Mouse (Mus musculus) liver, adult 2 months (tissue): ENCODE data around the gene C2cd4a. TPM values are rescaled to one million over a fixed set of nuclear protein-coding genes. Genes with fewer than 3 reads are reported as not detected.

Experiments
- DNase-seq: peaks from one replicate; pipeline ENCODE4 v3.0.0-alpha.2; 2011; ENCODE audit warnings: low read depth, low spot score; ENCODE audit errors: extremely low read depth
- H3K27ac ChIP-seq: fragments of 200-500 bp; replicated peaks from 2 replicates; pipeline ENCODE4 v1.5.1; 2012; ENCODE audit warnings: low read depth, mild to moderate bottlenecking, control low read depth, inconsistent platforms, low read length; ENCODE audit not compliant: insufficient read depth
- H3K27me3 ChIP-seq: fragments of 200-500 bp; 2 replicates; pipeline ENCODE4 v1.6.1; 2012; ENCODE audit warnings: mild to moderate bottlenecking, moderate library complexity, low read length, inconsistent platforms; ENCODE audit not compliant: control insufficient read depth, insufficient read depth
- H3K36me3 ChIP-seq: fragments of 200-500 bp; 2 replicates; pipeline ENCODE4 v1.6.1; 2012; ENCODE audit warnings: low read length, inconsistent platforms; ENCODE audit not compliant: control insufficient read depth, insufficient read depth
- H3K4me1 ChIP-seq: fragments of 200-500 bp; 2 replicates; pipeline ENCODE4 v1.6.1; 2011; ENCODE audit warnings: low read length; ENCODE audit not compliant: control insufficient read depth, insufficient read depth
- H3K4me3 ChIP-seq: fragments of 200-500 bp; 2 replicates; pipeline ENCODE4 v1.5.1; 2011; ENCODE audit warnings: low read depth, mild to moderate bottlenecking, control low read depth, low read length, moderate library complexity; ENCODE audit not compliant: insufficient read depth
- H3K79me2 ChIP-seq: fragments of 200-500 bp; 2 replicates; pipeline ENCODE4 v1.6.1; 2012; ENCODE audit warnings: inconsistent platforms, mild to moderate bottlenecking, low read length, moderate library complexity; ENCODE audit not compliant: control insufficient read depth, insufficient read depth
- H3K9ac ChIP-seq: fragments of 200-500 bp; 2 replicates; pipeline ENCODE4 v1.6.1; 2012; ENCODE audit warnings: low read depth, mild to moderate bottlenecking, control low read depth, inconsistent platforms, low read length
- CTCF ChIP-seq: fragments of 200-500 bp; IDR thresholded peaks from 2 replicates; pipeline ENCODE4 v1.5.1; 2011; ENCODE audit warnings: low read depth, low read length, control low read depth
- POLR2A ChIP-seq: fragments of 200-500 bp; IDR thresholded peaks from 2 replicates; pipeline ENCODE4 v1.6.1; 2011; ENCODE audit warnings: low read length, control low read depth; ENCODE audit not compliant: insufficient read depth; ENCODE audit errors: extremely low read depth
- WGBS: fragments of 180-500 bp; shearing (Covaris S2); methylation state at CpG from one replicate; pipeline ENCODE4 v1.1.7; 2018; 5-methylcytosine and 5-hydroxymethylcytosine counted together
- polyA plus RNA-seq: library from polyadenylated mRNA; depleted of rRNA; stranded (reverse); fragments of >200 nt; gene quantifications from 2 replicates; pipeline ENCODE4 v1.2.3, GENCODE M21; 2012; rRNA removed
- total RNA-seq: library from RNA; depleted of rRNA; stranded (reverse); fragments of >200 nt; gene quantifications from 2 replicates; pipeline ENCODE4 v1.2.3, GENCODE M21; 2014; rRNA removed

The C2cd4a gene
- total and polyA plus RNA-seq, 2 experiments, result 0.07 TPM; not detected in 1

DNA sequence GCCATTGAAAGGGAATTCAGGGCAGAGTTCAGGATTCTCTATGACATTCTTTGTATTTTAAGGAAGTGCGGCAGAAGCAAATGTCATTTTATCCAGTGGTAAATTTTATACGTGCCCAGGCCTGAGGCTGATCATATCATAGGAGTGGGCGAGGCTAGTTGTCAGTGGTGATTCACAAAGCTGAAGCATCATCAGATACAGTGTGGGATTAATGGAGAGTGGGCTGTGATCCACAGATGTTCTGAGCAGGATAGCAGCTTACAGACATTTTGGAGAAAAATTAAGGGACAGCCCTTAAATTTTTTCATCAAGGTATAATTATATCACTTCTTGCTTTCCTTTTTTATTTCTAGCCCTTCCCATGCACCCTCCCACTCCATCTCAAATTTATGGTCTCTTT is 48.7 kb downstream of the C2cd4a start:
- 0 out of 2 replicates have a peak, but pooled peaks cover 2% of the 10 kb centered on the region for H3K27me3 ChIP-seq
- no peak overlapping the region for H3K9ac ChIP-seq
- peaks cover 5% of the 10 kb centered on the region; the same call in 1 of the 2 replicates for H3K4me1 ChIP-seq
- no peak for TF ChIP-seq POLR2A
- TF ChIP-seq CTCF, result no peak
- no peaks in the 10 kb centered on the region for H3K36me3 ChIP-seq
- no peak overlapping the region for H3K4me3 ChIP-seq
- no peak overlapping the region for H3K27ac ChIP-seq
- H3K79me2 ChIP-seq, result no peaks in the 10 kb centered on the region
- DNase-seq, result no peak
- 90% methylated on average over 3 of the region's 3 CpGs for WGBS

DNA sequence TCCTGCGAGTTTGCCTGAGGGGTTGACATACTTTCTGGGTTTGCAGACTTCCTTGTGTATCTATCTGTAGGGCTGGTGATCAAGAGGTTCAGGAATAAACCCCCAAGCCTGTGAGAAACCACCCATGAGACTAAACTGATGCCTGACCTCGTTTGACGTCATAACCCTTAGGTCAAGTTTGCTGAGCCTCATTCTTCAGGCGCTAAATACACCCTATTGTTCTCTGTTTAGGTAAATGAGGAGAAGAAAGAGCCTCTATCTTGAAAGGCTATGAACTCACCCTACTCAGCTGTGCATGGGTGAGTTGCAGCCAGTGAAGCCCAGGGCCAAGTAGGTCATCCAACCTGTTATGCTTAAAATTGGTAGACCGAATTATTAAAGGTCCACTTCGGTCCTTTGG is 49.3 kb downstream of the C2cd4a start:
- Histone ChIP-seq H3K4me1 (peaks cover 5% of the 10 kb centered on the region; the same call in 1 of the 2 replicates), H3K9ac (no peak overlapping the region), H3K27me3 (0 out of 2 replicates have a peak, but pooled peaks cover 2% of the 10 kb centered on the region), H3K36me3 (no peaks in the 10 kb centered on the region), H3K79me2 (no peaks in the 10 kb centered on the region), H3K27ac (no peak overlapping the region), H3K4me3 (no peak overlapping the region)
- 43% methylated on average over 6 of the region's 6 CpGs for WGBS
- DNase-seq, result no peak
- TF ChIP-seq CTCF (no peak), POLR2A (no peak)

Other genes starting within 250 kb of the C2cd4a start
- gene C2cd4b, start 72.9 kb downstream of the C2cd4a start, total RNA-seq, result not detected in 2 replicates
- not detected in 2 replicates for gene C2cd4b, start 72.9 kb downstream of the C2cd4a start, polyA plus RNA-seq
- gene Vps13c, start 8.1 kb upstream of the C2cd4a start, total RNA-seq, result 29.7 and 34.6 TPM in 2 replicates
- 4.8 and 4.9 TPM in 2 replicates for gene Vps13c, start 8.1 kb upstream of the C2cd4a start, polyA plus RNA-seq